Mouse (Mus musculus) layer of hippocampus, adult 8-10 months (tissue): Measurements from ENCODE around the gene Akap4. TPM values are rescaled to one million over a fixed set of nuclear protein-coding genes. Genes with fewer than 3 reads are reported as not detected.

Experiments used
- DNase-seq, 2 experiments: peaks; one replicate each; pipeline ENCODE4 v3.0.0; 2022; ENCODE audit warnings: low spot score in 2 of 2
- total RNA-seq, 4 experiments: library from RNA; stranded (reverse); gene quantifications; 2 replicates each; pipeline ENCODE4 v1.2.4; 2022

The Akap4 gene
- total RNA-seq = not detected

DNA sequence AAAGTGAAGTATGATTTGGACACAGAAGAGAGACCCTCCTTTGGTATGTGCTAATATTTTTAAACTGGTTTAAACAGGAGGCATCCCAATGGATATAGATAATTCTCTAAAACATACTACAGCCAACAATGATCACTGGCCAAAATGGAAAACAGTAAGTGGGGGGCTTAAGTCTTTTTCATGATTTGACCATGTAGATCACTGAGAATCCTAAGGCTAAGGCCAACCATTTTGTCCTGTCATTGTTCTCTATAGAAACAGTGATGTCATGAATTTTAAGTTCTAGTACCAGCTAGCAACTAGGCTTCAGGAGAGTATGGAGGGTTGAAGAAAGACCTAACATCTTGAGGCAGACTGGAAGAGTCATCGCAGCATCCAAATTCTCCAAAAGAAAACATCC, at the start of gene Akap4:
TSS of gene Akap4 (plus strand) at position 301 of the 400 bp plus-strand sequence.
- no peak for DNase-seq

DNA sequence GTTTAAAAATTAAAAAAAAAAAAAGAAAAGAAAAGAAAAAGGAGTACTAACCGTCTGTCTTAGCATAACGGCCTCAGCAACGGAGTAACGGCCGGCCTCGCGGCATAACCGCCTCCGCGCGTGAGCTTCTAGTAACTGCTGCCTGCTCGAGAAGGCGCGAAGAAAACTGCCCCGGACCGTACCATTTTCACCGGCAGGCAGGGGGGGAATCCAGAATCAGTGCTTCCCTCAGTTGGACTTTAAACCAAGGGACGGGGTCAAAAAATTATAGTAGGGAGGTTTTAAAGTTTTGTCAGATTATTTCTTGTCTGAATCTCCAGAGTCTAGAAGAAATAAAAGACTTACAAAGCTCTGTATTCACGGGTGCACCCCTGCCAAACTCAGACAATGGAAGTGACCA, 25.8 kb upstream of the Akap4 start, which contains the start of gene Ccnb3:
TSS of gene Ccnb3 (minus strand) at position 101 of the 400 bp plus-strand sequence.
- DNase-seq = no peak

DNA sequence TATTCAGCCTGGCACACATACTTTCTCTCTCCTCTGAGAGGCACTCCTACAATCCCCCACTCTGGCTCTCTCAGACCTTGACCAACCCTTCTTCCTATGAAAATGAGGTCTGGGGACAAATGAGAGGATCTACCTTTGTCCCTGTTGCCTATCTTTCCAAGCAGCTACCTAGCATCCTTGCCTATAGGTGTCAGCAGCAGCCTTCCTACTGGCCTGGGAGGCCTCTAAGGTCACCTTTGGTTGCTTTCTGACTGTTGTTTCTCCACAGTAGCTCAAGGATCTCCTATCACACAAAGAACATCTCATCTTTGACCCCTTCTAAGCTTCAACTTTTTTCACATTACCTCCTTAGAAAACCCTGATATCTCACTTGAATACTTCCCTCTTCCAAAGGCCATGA, 10.3 kb upstream of the Akap4 start:
- DNase-seq = no peak

DNA sequence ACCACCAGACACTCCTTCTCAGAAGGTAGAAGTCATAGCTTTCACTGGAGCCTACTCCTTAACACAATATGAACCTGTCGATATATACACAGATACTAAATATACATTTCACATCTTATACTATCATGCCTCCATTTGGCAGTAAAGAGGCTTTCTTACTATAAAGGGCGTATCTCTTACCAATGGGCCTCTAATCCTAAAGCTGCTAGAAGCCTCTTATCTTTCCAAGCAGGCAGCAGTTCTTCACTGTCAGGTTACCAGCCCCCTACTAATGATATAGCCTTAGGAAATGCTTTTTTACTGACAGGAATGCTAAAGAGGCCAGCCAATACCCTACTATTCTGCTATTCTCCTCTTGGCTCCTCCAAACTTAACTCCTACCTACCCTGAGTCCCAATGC, 9.7 kb upstream of the Akap4 start:
- no peak for DNase-seq

DNA sequence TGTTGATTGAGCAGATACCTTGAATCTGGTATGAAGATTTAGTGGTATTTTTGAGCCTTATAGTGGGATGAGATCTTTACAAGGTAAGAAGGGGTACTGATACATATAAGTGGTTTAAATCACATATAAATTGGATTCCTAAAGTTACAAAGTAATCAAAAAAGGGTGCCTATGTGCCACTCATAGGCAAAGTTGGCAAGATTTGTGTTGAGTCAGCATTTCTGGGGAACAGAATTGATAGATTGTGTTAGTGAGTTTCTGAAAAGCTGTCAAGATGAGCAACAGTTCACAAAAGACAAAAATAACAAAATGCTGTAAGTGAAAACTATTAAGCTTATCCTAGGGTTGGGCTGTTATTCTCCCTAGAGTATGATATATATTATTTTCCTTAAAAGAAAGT, 3.2 kb upstream of the Akap4 start:
- DNase-seq = no peak

DNA sequence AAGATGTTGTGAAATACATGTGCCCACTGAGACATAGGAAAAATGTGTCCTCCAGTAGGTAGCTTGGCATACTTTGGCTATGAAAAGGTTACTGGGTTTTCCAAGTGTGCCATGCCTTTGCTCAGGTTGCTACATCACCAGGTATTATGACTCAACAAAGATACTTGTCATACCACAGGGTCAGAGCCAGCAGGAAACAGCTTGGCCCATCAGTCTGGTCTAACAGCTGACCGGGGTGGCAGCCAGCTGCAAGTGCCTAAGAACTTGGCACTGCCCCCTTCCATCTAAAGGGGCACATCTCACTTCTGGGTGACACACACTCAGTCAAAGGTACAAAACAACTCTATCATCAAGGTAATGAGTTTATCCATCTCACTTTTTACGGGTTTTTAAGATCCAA, 683 bp downstream of the Akap4 start:
- no peak for DNase-seq

DNA sequence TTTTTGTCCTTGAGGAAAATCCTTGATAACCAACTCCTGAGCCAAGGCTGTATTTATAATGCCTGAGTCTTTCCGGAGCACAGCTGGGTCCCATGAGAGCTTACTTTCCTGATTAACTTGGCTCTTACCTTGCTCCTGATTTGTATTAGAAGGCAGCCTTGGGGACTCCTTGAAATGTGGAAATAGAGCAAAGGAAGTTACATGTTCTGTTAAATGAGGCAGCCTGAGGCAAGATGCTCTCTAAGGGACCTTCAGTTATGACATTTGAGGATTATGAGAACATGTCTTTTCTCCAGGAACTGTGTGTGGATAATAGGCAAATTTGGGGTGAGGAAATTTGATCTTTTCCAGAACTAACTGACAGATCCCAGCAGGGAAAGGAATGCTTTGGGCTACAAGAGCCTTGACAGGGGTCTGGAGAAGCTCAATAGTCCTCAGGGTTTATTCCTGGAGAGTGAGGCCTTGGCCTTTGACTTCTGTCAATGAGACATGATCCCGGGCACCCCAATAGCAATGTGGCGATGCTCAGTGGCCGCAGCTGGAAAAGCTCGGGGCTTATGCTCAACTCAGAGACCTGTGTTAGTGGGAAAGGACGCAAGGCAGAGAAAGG, 12.6 kb downstream of the Akap4 start:
- no peak for DNase-seq

DNA sequence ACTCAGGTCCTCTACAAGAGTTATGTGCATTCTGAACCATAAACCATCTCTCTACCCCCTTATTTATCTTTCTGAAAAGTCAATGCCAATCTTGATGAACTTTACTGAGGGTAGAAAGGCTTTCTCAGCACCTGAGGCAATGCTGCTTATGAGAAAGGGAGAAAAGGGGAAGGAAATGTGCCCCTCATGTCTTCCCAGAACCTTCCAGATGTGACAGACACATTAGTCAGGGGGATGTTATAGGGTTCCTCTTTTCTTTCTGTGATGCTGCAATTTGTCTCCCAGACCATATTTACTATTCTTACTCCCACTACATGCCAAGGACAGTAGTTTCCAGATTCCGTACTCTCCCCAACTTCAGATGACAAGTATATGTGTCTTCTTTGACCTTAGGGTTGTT, 18.6 kb downstream of the Akap4 start:
- DNase-seq = no peak

DNA sequence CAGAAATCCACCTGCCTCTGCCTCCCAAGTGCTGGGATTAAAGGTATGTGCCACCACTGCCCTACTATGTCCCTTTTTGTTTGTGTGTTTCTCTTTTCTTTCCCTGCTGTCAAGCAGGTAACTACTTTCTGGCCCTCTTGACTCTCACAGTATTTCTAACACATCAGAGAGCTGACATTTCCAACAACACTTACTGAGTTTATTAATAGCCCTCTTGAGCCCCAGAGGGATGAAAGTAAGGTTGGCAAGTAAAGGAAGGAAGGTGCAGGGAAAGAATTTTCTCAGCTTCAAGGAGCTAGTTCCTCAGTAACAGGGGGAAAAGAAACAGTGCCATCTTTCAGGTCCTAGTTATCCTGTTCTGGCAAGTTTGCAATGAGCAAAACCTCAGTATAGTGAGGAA, 23.0 kb downstream of the Akap4 start:
- DNase-seq = no peak

DNA sequence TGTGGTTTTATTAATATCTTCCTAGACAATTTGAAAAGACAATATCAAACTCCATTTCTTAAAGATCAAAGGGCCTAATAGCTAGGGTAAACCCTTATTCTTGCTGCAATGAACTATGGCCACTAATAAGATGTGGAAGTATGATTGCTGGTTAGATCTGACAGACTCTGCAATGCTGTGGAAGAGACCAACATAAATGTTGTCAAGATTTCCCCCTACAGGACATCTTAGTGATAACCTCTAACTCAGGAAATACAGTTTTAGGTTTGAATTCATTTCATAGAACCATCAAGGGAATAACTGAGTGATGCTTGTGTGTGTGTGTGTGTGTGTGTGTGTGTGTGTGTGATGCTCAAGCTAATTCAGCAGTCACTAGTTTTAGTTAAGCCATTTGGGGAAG, 35.0 kb downstream of the Akap4 start:
- no peak for DNase-seq

DNA sequence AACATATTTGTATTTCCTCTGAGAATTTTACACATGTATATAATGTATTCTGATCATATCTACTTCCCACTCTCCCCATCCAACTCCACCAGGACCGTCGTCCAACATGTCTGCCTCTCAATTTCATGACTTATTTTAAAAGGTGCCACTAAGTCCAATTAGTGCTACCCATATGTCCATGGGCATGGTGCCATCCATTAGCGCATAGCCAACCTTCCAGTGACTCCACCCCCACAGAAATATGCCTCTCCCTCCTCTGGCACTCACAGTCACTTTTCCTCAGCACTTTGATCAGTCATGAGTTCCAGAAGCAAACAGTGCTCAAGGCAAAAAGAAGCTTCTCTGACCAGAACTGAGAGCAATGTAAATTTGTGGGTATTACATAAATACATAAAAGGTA, 47.6 kb downstream of the Akap4 start:
- DNase-seq = peak in 1 of 2 experiments; percentile 2

DNA sequence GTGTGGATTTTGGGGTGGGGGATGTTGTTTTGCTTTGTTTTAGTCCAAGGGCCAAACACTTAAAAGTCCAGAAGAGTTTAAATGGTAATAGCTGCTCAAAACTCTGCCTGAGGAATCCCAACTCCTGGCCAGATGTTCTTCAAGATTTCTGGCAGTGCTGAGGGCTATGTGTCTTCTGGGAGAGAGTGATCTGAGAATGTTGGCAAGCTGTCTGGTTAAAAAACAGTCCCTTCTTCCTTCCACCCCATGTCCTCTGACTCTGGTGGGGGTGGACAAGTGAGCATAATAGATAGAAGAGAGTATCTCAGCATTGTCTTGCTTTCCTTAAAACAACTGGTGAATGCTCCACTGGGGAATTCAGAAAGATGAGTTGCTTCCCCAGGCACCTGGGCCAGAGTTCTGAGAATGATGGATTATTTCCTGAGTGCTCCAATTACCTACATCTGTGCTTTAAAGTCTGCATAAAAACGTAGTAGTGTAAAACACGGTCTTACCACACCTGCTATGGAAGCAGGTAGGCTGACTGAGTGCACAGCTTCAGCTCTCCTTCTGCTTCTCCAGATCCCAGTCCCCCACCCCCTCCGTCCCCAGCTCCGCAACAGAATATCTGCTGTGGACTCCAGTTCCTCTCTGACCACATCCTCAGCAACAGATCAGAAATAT, 54.4 kb downstream of the Akap4 start:
- DNase-seq = no peak

Other genes with a start within 250 kb of the Akap4 start
- gene Ccnb3, start 25.9 kb upstream of the Akap4 start, total RNA-seq = not detected